Mouse (Mus musculus): ENCODE measurements around the gene Acvr1.

DNA sequence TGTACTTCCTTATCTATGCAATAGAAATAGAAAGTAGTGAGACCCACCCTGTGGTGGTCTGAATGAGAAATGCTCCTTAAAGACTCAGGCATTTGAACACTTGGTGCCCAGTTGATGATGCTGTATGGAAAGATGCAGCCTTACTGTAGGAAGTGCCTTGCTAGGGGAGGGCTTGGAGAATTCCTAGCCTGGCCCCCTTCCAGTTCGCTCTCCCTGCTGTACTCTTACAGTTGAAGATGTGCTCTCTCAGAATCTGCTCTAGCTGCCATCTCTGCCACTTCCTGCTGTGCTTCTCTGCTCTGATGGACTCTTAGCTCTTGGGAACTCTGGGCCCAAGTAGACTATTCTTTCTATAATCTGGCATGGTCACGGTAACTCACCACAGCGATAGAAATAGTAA is 30.6 kb upstream of the Acvr1 start:
- TF ChIP-seq POLR2A (IDR thresholded peaks at IDR 0.05; ENCODE audit: insufficient read depth, low read length) (no peak), EP300 (IDR thresholded peaks at IDR 0.05; ENCODE audit: insufficient read depth, low read depth, low read length) (no peak), CTCF (IDR thresholded peaks at IDR 0.05; ENCODE audit: low read depth, low read length) (no peak)
